Mouse (Mus musculus) E14TG2a.4 (cell line): Measurements from ENCODE around the gene Prr12.

ENCODE experiments used
- CTCF ChIP-seq: conservative IDR thresholded peaks from 2 replicates; pipeline ENCODE4 v1.5.1; 2014; ENCODE audit warnings: low read length
- POU5F1 ChIP-seq: IDR thresholded peaks from 2 replicates; pipeline ENCODE4 v1.6.1; 2014; ENCODE audit warnings: low read length, borderline replicate concordance

DNA sequence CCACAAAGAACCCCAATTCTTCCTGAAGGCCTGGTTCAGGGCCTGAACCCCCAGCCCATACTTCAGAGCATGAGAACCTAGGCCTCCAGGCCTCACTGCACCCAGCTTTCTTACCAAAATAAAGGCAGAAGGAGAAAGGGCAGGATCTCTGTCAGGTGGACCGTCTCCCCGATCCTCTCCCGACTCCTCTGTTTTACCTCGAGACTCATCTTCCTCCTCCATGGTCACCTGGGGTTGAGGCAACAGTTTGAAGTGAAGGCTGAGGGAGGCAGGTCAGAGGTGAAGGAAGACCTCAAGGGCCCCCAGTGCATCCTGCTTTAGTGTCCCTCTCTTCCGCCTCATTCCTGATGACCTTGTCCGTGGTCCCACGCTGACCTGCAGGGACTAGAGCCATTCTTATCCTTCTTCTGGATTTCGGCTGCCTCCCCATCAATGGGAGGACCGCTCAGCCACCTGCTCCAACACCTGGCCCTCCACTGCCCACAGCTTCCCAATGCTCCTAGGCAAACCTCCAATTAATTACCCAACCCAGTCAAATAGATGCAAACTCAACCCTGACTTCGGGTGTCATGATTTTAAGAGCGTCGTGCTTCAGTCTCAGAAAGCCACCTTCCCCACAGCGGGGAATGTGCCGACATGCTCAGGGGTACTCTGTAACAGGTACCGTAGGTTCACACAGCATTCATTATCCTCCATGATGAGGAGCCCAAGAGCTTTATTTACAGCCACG is 39.1 kb downstream of the Prr12 start:
- TF ChIP-seq CTCF (no peak), POU5F1 (no peak)
